Mouse (Mus musculus) thymus, postnatal 4 days (tissue): Measurements from ENCODE around the gene Adgre5.

ENCODE experiments used
- DNase-seq: peaks from one replicate; pipeline ENCODE4 v3.0.0; 2021

The Adgre5 gene

DNA sequence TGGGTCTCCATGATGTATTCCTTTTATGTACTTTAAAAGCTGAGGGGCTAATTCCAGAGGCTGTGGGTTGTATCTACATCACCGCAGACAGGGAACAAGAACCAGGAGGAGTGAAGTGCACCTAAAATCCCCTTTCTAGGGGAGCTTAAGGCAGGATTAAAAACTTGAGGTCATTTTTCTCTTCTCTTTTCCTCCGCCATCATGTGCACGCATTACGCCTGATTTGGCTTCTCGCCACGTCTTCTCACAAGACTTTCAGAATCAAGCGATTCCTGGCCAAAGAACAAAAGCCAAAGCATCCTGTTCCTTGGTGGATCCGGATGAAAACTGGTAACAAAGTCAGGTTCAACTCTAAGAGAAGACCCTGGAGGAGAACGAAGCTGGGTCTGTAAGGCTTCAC is 8.1 kb upstream of the Adgre5 start:
- DNase-seq, result no peak

DNA sequence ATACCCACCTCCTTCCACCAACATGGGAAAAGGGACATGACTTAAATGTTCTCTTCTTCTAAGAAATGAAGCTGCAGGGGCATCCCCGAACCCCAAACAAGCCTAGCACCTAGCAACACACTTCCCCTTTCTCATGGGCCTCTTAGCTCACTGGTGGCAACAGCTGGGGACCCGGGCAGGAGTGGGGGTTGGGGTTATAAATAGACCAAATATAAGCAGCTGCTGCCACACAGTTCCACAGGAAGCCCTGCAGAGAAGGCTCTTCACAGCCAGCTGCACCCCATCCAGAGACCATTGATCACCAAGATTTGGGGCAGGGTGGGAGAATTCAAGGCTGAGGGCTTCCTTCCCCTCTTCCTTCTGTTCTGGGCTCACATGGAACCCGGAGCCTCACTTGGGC is 7.6 kb upstream of the Adgre5 start:
- DNase-seq, result peak; percentile 81

DNA sequence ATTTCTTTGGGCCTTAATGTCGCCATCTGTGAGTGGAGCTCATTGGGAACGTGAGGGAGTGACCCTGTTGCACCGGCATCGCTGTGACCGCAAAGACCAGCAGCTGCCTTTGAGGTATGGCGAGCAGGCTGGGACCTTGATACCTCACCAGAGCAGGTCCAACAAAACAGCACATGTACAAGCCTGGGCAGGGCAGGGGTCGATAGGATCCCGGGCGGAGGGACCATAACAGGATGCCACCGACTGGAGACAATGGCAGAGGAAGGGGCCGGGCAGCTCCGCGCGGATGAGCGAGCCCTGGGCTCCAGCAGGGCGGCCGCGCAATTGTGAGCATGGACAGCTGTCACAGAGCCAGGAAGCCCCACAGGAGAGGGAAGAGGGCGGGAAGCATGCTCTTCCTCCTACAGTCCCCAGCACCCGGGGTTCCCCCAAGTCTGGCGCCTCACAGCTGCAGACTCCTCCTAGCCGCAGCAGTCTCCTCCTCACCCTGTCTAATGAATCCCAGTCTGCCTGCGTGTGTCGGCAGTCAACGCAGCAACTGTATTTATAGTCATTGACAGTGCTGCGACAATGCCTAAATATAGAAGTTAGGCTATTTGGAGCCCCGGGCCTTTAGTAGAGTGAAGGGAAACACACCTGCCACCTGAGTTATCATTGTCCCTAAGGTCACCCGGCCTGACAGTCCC is 6.7 kb upstream of the Adgre5 start:
- peak; percentile 69 for DNase-seq

DNA sequence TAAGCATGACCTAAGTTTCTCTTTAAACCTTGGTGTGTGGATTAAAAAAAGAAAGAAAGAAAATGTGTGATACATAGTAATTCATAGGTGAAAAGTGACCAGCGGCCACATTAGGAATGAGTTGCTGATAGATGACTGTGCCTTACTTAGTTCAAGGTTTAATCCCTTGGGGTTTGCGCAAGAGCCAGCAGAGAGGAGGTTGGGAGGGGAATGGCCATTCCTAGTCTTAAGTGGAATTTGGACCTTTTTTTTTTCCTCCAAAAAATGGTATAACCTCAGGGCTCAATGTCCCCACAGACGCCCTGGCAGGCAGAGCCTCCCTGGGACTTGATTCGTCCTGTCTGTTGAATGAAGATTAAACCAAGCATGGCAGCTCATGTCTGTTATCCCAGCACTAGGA is 2.9 kb upstream of the Adgre5 start:
- no peak for DNase-seq

DNA sequence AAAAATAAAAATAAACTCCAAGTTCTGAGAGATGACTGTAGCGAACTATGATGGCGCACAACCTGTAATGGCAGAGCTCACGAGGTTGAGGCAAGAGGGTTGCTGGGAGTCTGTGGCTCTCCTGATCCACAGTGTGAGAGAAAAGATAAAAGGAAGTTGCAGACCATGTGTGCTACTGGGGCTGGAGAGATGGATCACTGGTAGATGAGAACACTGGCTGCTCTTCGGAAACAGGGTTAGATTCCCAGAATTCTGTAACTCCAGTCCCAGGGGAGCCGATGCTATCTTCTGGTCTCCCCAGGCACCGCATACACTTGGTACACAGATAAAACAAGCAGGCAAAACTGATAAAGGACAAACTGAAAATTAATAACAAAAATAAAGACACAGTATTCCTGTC is 1.8 kb upstream of the Adgre5 start:
- no peak for DNase-seq

DNA sequence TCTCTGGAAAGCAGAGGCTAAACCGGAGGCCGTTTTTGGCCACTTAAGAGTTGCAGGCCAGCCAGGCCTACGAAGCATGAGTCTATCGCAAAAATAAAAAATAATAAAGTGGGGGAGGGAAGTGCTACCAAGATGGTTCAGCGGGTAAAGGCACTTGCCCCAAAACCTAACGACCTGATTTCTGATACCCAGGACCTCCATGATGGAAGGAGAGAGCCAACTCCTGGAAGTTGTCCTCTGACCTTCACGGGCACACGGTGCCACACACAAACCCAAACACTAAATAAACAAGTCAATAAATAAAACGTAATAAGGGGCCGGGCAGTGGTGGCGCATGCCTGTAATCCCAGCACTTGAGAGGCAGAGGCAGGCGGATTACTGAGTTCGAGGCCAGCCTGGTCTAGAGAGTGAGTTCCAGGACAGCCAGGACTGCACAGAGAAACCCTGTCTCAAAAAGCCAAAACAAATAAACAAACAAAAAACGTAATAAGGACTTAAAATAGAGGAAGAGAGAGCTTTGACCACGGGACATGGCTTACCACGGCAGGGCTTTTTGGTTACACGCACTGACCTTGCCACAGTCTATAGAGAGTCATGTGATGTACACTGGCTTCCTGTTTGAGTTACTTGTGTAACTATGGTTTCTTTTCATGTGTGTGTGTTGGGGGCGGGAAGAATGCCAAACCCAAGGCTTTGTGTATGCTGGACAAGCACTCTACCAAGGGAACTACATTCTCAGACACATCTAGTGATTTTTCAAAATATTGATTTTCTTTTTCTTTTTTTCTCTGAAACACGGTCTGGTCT is 926 bp upstream of the Adgre5 start:
- DNase-seq, result peak; percentile 37

DNA sequence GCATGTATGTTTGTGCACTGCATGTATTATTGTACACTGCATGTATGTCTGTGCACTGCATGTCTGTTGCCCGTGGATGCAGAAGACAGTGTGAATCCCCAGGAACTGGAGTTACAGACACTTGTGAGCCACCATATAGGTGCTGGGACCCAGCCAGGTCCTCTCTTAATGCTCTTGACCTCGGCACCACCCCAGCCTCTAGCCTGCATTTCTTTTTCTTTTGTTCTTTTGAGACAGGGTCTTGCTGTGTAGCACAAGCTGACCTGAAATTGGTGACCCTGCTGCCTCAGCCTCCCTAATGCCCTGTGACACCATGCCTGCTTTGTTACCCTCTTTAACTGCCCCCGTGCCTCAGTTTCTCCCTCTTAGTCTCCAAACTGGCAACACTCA is 545 bp downstream of the Adgre5 start:
- DNase-seq, result peak; percentile 57

DNA sequence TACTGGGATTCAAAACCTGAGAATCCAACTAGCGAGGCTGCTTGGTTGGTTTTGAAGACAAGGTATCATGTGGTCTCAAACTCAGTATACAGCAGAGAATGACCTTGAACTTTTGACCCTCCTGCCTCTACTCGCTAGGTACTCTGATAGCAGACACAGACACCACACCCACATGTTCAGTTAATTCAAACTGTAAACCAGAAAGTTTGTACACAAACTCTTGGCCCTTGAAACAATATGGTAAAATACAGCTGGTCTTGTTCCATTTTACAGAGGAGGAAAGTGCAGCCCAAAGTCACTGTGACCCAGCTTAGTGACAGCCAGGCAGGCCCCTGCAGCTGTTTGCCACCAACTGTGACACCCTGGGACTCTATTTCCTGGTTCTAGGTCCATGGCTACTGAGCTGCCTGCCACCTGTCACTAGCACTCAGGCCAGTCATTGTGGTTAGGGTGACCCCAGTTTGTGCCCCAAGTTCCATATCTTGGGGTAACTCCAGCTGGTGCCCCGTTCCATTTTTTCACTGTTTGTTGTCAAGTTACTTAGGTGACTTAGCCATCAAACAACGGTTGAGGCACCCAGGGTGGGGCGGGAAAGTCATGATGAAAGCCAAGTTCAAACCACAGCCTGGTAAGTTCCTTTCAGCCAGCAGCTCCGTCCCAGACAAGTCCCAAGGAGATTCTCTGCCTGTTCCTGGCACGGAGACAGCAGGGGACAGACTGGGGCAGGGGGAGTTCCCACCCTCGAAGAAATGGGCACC is 1.2 kb downstream of the Adgre5 start:
- DNase-seq, result peak; percentile 77

DNA sequence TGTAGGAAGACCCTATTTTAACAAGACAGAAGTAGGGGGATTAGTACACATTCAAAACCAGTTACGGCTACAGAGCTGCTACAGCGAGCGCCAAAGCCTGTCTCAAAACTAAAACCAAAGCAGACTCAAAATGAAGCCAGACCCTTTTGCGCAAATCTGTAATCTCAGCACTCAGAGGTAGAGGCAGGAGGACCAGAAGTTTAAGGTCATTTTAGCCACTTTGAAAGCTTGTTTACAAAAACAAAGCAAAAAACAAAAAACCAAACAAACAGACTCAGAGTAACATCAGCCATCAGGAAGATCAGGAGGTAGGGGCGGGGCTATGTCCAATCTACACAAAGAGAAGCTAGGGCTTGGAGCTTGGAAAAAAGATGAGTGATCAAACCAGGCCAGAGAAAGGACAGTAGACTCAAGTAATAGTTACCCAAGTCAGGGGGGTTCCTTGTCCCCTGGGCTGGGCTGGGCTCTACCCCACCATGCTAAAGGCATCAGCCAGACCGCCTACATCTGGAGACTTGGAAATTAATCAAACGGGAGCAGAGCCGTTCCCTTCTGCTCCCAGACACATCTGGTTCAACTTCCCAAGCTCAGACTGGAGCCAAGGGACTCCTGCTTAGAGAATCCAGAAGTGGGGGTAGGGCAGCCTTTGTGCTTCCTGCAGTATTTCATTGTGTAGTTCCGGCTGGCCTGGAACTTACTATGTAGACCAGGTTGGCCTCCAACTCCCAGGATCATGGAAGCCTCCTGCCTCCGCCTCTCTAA is 2.0 kb downstream of the Adgre5 start:
- no peak for DNase-seq

DNA sequence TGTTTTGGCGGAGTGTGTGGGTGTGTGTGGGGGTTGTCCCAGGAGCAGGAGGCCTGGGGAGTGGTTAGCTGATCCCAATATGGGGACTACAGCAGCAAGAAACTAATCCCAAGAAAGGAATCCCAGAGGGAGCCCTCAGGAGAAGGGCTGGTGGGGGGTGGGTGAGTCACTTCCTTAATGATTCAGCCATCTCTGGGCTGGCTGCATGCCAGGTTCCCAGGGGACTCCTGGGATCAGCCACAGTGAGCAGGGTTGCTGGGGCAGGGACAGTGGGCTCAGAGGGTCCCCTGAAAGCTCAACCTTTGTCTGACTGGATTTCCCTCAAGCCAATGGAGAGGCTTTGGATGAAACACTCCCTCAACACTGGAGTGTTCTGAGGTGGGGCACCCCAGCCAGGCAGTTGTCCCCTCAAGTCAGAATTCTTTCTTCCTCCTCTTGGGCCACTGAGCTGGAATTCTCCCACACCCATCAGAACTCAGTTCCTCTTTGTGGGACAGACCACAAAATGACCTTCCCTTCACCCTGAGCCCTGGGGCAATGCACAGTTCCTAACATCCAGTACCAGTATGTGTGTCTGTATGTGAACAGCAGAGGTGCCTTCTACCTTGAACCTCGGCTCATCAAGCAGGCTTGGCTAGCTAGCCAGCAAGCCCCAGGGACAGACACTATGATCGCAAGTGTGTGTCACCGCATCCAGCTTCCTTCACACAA is 3.1 kb downstream of the Adgre5 start:
- peak; percentile 48 for DNase-seq

DNA sequence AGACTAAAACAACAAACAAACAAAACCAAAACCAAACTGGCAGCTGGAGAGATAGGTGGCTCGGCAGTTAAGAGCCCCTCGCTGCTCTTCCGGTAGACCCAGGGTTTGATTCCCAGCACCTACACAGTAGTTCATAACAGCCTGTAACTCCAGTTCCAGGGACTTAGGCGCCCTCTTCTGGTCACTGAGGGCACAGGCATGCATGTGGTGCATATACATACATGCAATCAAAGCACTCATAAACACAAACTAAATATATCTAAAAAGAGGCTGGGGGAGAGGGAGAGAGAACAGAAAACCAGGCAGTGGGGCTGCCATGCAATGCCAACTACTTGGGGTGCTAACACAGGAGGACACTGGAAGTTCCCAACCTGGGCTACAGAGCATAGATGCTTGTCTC is 3.8 kb downstream of the Adgre5 start:
- peak; percentile 51 for DNase-seq

DNA sequence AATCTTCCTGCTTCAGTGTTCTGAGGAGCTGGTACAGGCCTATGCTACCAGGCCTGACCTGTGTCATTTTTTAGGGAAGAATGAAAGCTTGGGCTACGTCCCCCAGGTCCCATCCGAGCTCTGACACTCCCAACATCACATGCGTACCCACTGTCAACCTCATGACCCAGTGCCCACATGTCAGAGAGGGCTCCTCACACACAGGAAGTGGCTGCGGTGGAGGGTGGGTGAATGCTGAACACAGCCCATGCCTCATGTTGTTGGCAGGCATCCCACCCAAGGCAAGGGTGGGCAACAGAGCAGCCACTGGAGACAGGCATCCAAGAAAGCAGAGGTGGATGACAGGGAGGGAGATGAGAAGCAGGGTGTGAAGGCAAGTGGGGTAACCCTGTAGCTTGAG is 4.4 kb downstream of the Adgre5 start:
- peak; percentile 83 for DNase-seq

DNA sequence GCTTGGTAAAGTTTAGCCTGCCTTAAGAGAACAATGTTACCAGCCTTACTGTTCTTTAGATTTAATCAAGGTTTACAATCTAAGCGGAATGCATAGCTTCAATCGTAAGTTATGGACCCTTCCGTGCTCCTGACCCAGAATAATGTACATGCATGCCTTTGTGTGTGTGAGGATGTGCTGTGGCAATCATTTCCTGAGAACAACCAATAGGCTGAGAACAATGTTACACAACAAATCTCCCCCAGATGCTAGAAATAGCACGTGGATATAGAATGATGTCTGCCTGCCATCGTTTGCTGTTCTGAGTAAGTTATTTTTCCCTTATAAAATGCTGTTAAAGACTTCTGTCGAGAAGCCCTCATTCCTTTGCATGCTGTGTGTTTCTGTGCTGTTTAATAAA is 8.2 kb downstream of the Adgre5 start:
- no peak for DNase-seq

DNA sequence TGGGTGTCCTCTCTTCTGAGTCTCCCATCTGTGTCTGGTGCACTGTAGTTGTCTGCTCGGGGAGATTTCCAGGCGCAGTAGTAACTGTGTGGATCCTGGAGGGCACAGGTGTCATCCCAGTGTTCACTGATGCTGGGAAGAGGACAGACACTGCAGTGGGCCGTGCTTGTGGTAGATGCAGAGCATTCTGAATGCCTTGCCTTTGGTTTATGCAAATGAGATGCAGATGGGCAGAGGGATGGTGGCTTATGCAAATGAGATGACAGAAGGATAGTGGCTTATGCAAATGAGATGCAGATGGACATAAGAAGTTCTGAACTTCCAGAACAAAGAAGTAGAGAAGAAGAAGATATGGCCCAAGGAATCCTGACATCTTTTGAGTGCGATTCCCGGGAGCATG is 9.2 kb downstream of the Adgre5 start:
- no peak for DNase-seq

DNA sequence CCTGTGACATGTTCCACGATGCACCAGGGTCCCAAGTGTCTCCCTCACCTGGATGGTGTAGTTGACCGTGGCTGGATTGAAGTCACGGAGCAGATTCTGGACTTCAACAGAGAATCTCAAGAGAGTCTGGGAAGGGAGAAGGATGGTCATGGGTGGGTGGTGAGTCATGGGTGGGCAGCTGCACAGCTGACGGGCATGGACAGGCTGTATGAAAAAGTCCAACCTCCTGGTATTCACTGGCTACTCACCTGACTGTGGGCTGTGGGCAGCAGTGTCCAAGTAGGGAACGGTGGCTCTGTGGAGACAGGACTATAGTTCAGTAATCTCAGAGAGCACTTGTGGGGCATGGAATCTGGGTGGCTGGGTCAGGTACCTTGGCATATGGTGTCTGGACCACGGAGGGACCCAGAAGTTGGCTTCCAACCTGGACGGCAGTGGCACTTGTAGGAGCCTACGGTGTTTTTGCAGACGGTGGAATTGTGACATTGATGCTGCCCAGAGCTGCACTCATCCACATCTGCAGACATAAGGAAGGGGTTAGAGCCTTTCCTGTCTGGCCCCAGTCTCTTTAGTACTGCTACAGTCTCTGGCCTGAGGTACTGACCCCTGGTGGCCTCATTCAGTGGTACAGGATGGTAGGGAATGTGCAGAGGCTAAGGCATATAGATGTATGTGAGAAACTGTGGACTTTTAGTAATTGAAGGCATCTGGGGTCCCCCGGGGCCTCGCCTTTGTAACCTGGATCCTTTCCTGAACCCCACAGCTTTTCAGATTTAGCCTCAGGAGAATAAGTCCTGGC is 11.9 kb downstream of the Adgre5 start:
- peak; percentile 76 for DNase-seq

DNA sequence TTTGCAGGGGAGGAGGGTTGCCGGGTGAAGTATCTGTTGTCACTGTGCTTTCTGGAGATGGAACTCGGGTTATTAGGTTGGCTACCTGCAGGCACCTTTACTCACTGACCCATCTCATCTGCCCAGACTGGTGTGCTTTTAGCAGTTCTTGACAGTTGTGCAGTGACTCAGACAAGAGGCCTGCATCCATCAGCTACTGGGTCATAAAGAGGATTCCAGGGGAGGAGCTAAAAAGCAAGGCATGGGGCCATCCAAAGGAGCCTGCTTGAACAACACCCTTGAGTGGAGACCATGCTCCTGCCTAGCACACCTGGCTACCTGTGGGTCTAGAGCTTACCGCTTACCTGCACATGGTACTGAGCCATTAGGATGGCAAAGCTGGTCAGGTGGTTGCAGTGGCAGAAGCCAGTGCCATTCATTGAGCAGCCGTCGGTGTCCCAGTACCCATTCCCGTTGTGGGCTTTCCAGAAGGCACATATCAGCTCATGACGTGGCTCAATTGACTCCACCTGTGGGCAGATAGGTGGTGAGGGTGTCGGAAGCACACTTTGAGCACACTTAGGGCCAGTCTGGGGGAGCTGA is 15.5 kb downstream of the Adgre5 start:
- DNase-seq, result no peak

DNA sequence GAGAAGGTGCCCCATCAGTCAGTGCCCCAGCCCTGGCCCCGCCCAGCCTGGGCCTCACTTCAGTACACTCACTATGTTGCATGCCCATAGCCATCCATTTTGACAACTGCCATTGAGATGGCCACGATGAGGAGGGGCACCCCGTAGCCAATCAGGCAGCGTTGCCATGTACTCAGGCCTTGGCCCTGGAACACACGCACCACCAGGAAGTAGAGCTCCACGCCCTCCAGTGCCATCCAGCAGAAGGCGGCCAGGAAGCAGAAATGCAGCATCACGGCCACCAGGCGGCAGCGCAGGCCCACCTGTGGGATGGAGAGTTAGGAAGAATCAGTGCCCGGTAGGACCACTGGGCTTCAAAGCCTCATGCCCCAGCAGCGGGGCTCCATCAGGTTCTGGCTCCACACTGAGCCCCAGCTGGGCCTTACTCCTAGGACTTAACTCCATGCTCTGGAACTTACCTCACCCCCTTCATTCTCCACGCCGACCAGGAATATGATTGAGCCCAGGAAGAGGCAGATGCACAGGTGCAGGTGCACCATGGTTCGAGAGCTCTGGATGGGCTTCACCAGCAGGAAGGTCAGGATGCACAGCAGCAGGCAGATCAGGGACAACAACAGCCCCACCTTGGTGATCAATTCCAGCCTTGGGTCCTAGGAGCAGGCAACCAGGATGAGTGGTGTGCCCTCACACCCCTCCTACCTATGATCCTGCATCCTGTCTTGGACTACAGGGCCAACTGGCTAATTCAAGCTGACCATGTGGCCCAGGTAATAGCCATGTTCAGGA is 16.2 kb downstream of the Adgre5 start:
- DNase-seq, result peak; percentile 93

DNA sequence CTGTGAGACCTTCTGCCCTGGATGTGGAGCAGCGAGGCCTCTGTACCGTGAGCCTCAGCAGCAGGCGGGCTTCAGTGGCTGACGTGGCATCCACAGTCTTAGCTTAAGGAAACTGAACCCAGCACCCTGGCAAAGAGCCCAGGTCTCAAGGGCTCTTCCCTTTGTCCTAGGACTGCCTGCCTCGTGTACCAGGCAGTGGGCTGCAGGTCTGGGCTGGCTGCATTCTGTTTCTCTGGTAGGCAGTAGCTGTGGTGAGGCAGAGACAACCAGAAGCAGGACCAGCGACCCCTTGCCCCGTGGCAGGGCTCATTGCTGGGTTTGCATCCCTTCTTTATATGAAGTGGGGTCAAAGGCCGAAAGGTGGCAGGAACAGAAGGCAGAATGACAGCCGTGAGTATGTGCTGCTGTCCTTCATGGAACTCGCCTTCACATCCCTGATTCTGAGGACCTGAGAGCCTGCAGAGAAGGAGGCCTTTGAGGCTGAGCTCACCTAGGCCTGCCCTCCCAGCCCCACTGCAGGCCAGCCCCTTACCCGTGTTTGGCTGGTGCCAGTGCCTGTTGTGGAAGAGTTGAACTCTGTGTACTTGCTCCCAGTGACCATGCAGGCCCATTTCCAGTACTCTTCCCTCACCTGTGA is 17.6 kb downstream of the Adgre5 start:
- DNase-seq, result no peak

DNA sequence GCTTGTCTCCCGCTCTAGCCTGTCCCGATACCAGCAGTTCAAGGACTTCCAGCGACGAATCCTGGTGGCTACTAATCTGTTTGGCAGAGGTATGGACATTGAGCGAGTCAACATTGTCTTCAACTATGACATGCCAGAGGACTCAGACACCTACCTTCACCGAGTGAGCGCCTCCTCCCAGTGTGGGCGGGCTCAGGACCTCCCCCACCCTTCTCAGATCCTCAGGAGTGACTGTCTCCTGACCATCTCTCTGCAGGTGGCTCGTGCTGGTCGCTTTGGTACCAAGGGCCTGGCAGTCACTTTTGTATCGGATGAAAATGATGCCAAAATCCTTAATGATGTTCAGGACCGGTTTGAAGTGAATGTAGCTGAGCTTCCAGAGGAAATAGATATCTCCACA is 18.5 kb downstream of the Adgre5 start:
- no peak for DNase-seq
